Mouse (Mus musculus) kidney, postnatal 10 days (tissue): ENCODE data around the gene Slc2a10.
A peak's percentile ranks its signal among the peaks of the same experiment; 100 is the strongest.
"Not testable (repeated sequence)": the region's sequence is repeated elsewhere in the genome, so short reads cannot be mapped to it uniquely, and the experiment has no call there.

Experiments used
- DNase-seq: peaks from one replicate; pipeline ENCODE4 v3.0.0; 2021; ENCODE audit warnings: mixed read lengths

The Slc2a10 gene

GRCm38 (mm10) chr2:165510466-165510865 lies 6.9 kb downstream of the Slc2a10 start:
- no peak for DNase-seq

- not testable (repeated sequence) for DNase-seq
Observed at GRCm38 (mm10) chr2:165510914-165511458, 7.4 kb downstream of the Slc2a10 start.

GRCm38 (mm10) chr2:165511530-165511929 lies 7.9 kb downstream of the Slc2a10 start:
- not testable (repeated sequence) for DNase-seq

- no peak for DNase-seq
Observed at GRCm38 (mm10) chr2:165512426-165512825, 8.8 kb downstream of the Slc2a10 start.

- DNase-seq: peak; percentile 79
Observed at GRCm38 (mm10) chr2:165512870-165513600, 9.4 kb downstream of the Slc2a10 start.

- no peak for DNase-seq
Observed at GRCm38 (mm10) chr2:165515178-165515728, 11.7 kb downstream of the Slc2a10 start.

- peak; percentile 28 for DNase-seq
Observed at GRCm38 (mm10) chr2:165525609-165526008, 22.0 kb downstream of the Slc2a10 start.

GRCm38 (mm10) chr2:165529106-165529505 lies 25.5 kb downstream of the Slc2a10 start:
- peak; percentile 67 for DNase-seq

GRCm38 (mm10) chr2:165533789-165534188 lies 30.2 kb downstream of the Slc2a10 start:
- no peak for DNase-seq

- no peak for DNase-seq
Observed at GRCm38 (mm10) chr2:165540975-165541374, 37.4 kb downstream of the Slc2a10 start.

GRCm38 (mm10) chr2:165542939-165543669 lies 39.5 kb downstream of the Slc2a10 start:
- DNase-seq: no peak

GRCm38 (mm10) chr2:165543670-165544016 lies 40.1 kb downstream of the Slc2a10 start:
- no peak for DNase-seq

- no peak for DNase-seq
Observed at GRCm38 (mm10) chr2:165545687-165546086, 42.1 kb downstream of the Slc2a10 start.

GRCm38 (mm10) chr2:165546341-165546740 lies 42.8 kb downstream of the Slc2a10 start:
- DNase-seq: no peak

GRCm38 (mm10) chr2:165547410-165547809 lies 43.8 kb downstream of the Slc2a10 start:
- peak; percentile 73 for DNase-seq

- no peak for DNase-seq
Observed at GRCm38 (mm10) chr2:165548627-165549026, 45.0 kb downstream of the Slc2a10 start.

- DNase-seq: not testable (repeated sequence)
Observed at GRCm38 (mm10) chr2:165550410-165550809, 46.8 kb downstream of the Slc2a10 start.

- DNase-seq: no peak
Observed at GRCm38 (mm10) chr2:165554066-165554465, 50.5 kb downstream of the Slc2a10 start.

GRCm38 (mm10) chr2:165557278-165557677 lies 53.7 kb downstream of the Slc2a10 start:
- DNase-seq: no peak

GRCm38 (mm10) chr2:165558916-165559315 lies 55.3 kb downstream of the Slc2a10 start:
- DNase-seq: peak; percentile 44

- DNase-seq: no peak
Observed at GRCm38 (mm10) chr2:165559506-165560235, 56.1 kb downstream of the Slc2a10 start.

- no peak for DNase-seq
Observed at GRCm38 (mm10) chr2:165561861-165562260, 58.3 kb downstream of the Slc2a10 start.
